Mouse (Mus musculus): ENCODE measurements at regions not wholly inside any gene's neighbourhood (a gene's known extent, or its start where the extent isn't known, plus 50 kb on each side); places are given as distances from the start of the nearest gene placed in this dataset.

- no peak overlapping the region for H3K4me2 ChIP-seq (replicated peaks)
- no peak overlapping the region for H3K9ac ChIP-seq (replicated peaks)
- peaks cover 6% of the 10 kb centered on the region; the same call in 1 of the 2 replicates for H3K4me1 ChIP-seq
- H3K27me3 ChIP-seq, result no peaks in the 10 kb centered on the region
- H3K36me3 ChIP-seq, result no peaks in the 10 kb centered on the region
- 90% methylated on average over 12 of the region's 12 CpGs for WGBS
- no peak for ATAC-seq (replicated peaks)
- H3K4me3 ChIP-seq, result no peak overlapping the region
- no peak overlapping the region for H3K27ac ChIP-seq (replicated peaks)
- no peaks in the 10 kb centered on the region for H3K9me3 ChIP-seq
Measured at GRCm38 (mm10) chr15:11534404-11535251, 135.2 kb upstream of the Tars start.

GRCm38 (mm10) chr15:11533616-11534015 is 134.2 kb upstream of the Tars start:
- H3K4me2 ChIP-seq (replicated peaks), result no peak overlapping the region
- H3K4me3 ChIP-seq, result no peak overlapping the region
- H3K36me3 ChIP-seq, result no peaks in the 10 kb centered on the region
- no peak overlapping the region for H3K27ac ChIP-seq (replicated peaks)
- ATAC-seq (replicated peaks), result no peak
- WGBS, result 78% methylated on average over 1 of the region's 1 CpGs
- no peak overlapping the region for H3K9ac ChIP-seq (replicated peaks)
- H3K27me3 ChIP-seq, result no peaks in the 10 kb centered on the region
- H3K4me1 ChIP-seq, result peaks cover 8% of the 10 kb centered on the region; the same call in 1 of the 2 replicates
- no peaks in the 10 kb centered on the region for H3K9me3 ChIP-seq

GRCm38 (mm10) chr15:11533002-11533610 is 133.6 kb upstream of the Tars start:
- Histone ChIP-seq H3K4me3 (no peak overlapping the region), H3K9ac (replicated peaks) (no peak overlapping the region), H3K4me2 (replicated peaks) (no peak overlapping the region), H3K36me3 (no peaks in the 10 kb centered on the region), H3K27ac (replicated peaks) (no peak overlapping the region), H3K27me3 (no peaks in the 10 kb centered on the region), H3K4me1 (peaks cover 8% of the 10 kb centered on the region; the same call in 1 of the 2 replicates), H3K9me3 (no peaks in the 10 kb centered on the region)
- 87% methylated on average over 10 of the region's 10 CpGs for WGBS
- ATAC-seq (replicated peaks), result no peak

GRCm38 (mm10) chr15:11532536-11532935 is 133.1 kb upstream of the Tars start:
- H3K36me3 ChIP-seq, result no peaks in the 10 kb centered on the region
- ATAC-seq (replicated peaks), result no peak

GRCm38 (mm10) chr15:11529819-11530810 is 130.7 kb upstream of the Tars start:
- peak; percentile 53 for ATAC-seq (replicated peaks)
- no peaks in the 10 kb centered on the region for H3K9me3 ChIP-seq
- no peak overlapping the region for H3K4me2 ChIP-seq (replicated peaks)
- no peak overlapping the region for H3K27ac ChIP-seq (replicated peaks)
- no peak overlapping the region for H3K4me3 ChIP-seq
- H3K27me3 ChIP-seq, result no peaks in the 10 kb centered on the region
- no peak overlapping the region for H3K9ac ChIP-seq (replicated peaks)
- peaks cover 8% of the 10 kb centered on the region; the same call in 1 of the 2 replicates for H3K4me1 ChIP-seq
- WGBS, result 9% methylated on average over 8 of the region's 8 CpGs
- H3K36me3 ChIP-seq, result no peaks in the 10 kb centered on the region

More at GRCm38 (mm10) chr15:11532536-11532935, 133.1 kb upstream of the Tars start:
- no peak overlapping the region for H3K4me2 ChIP-seq (replicated peaks)
- no peak overlapping the region for H3K9ac ChIP-seq (replicated peaks)
- H3K4me1 ChIP-seq, result peaks cover 8% of the 10 kb centered on the region; the same call in 1 of the 2 replicates
- H3K27me3 ChIP-seq, result no peaks in the 10 kb centered on the region
- no peaks in the 10 kb centered on the region for H3K9me3 ChIP-seq
- no peak overlapping the region for H3K27ac ChIP-seq (replicated peaks)
- no peak overlapping the region for H3K4me3 ChIP-seq
- WGBS, result 86% methylated on average over 9 of the region's 9 CpGs

- H3K36me3 ChIP-seq, result no peaks in the 10 kb centered on the region
- no peaks in the 10 kb centered on the region for H3K9me3 ChIP-seq
- no peak overlapping the region for H3K4me2 ChIP-seq (replicated peaks)
- WGBS, result 90% methylated on average over 5 of the region's 5 CpGs
- H3K27me3 ChIP-seq, result no peaks in the 10 kb centered on the region
- peaks cover under 1% of the 10 kb centered on the region; the same call in 1 of the 2 replicates for H3K4me1 ChIP-seq
- H3K4me3 ChIP-seq, result no peak overlapping the region
- H3K9ac ChIP-seq (replicated peaks), result no peak overlapping the region
- H3K27ac ChIP-seq (replicated peaks), result no peak overlapping the region
- ATAC-seq (replicated peaks), result no peak
Measured at GRCm38 (mm10) chr15:11524337-11525106, 125.1 kb upstream of the Tars start.

- no peak for ATAC-seq (replicated peaks)
- H3K27me3 ChIP-seq, result no peaks in the 10 kb centered on the region
- H3K36me3 ChIP-seq, result no peaks in the 10 kb centered on the region
- H3K27ac ChIP-seq (replicated peaks), result no peak overlapping the region
- H3K4me3 ChIP-seq, result no peak overlapping the region
- no peak overlapping the region for H3K4me2 ChIP-seq (replicated peaks)
- H3K4me1 ChIP-seq, result no peaks in the 10 kb centered on the region
- no peak overlapping the region for H3K9ac ChIP-seq (replicated peaks)
- H3K9me3 ChIP-seq, result no peaks in the 10 kb centered on the region
Measured at GRCm38 (mm10) chr15:11518565-11518964, 119.1 kb upstream of the Tars start.

- H3K36me3 ChIP-seq, result no peaks in the 10 kb centered on the region
Measured at GRCm38 (mm10) chr15:11517892-11518291, 118.4 kb upstream of the Tars start.

GRCm38 (mm10) chr15:11505076-11505639 is 105.7 kb upstream of the Tars start:
- Histone ChIP-seq H3K36me3 (no peaks in the 10 kb centered on the region), H3K27ac (replicated peaks) (no peak overlapping the region), H3K4me1 (no peaks in the 10 kb centered on the region), H3K9me3 (no peaks in the 10 kb centered on the region), H3K4me2 (replicated peaks) (no peak overlapping the region), H3K27me3 (no peaks in the 10 kb centered on the region), H3K4me3 (no peak overlapping the region), H3K9ac (replicated peaks) (no peak overlapping the region)
- ATAC-seq (replicated peaks), result no peak
- 84% methylated on average over 4 of the region's 4 CpGs for WGBS

More at GRCm38 (mm10) chr15:11517892-11518291, 118.4 kb upstream of the Tars start:
- Histone ChIP-seq H3K4me1 (no peaks in the 10 kb centered on the region), H3K9me3 (no peaks in the 10 kb centered on the region), H3K9ac (replicated peaks) (no peak overlapping the region), H3K4me2 (replicated peaks) (no peak overlapping the region), H3K4me3 (no peak overlapping the region), H3K27me3 (no peaks in the 10 kb centered on the region), H3K27ac (replicated peaks) (no peak overlapping the region)
- ATAC-seq (replicated peaks), result no peak
- 67% methylated on average over 3 of the region's 3 CpGs for WGBS

GRCm38 (mm10) chr15:11496436-11496835 is 97.0 kb upstream of the Tars start:
- no peak overlapping the region for H3K27ac ChIP-seq (replicated peaks)
- H3K4me1 ChIP-seq, result no peaks in the 10 kb centered on the region
- ATAC-seq (replicated peaks), result no peak
- H3K9me3 ChIP-seq, result no peaks in the 10 kb centered on the region
- H3K36me3 ChIP-seq, result no peaks in the 10 kb centered on the region
- H3K4me3 ChIP-seq, result no peak overlapping the region
- H3K9ac ChIP-seq (replicated peaks), result no peak overlapping the region
- H3K4me2 ChIP-seq (replicated peaks), result no peak overlapping the region
- WGBS, result 95% methylated on average over 2 of the region's 2 CpGs
- no peaks in the 10 kb centered on the region for H3K27me3 ChIP-seq

GRCm38 (mm10) chr15:11489116-11489515 is 89.7 kb upstream of the Tars start:
- H3K4me3 ChIP-seq, result no peak overlapping the region
- no peak overlapping the region for H3K27ac ChIP-seq (replicated peaks)
- H3K4me2 ChIP-seq (replicated peaks), result no peak overlapping the region
- ATAC-seq (replicated peaks), result no peak
- WGBS, result 95% methylated on average over 3 of the region's 3 CpGs
- no peaks in the 10 kb centered on the region for H3K36me3 ChIP-seq
- no peaks in the 10 kb centered on the region for H3K27me3 ChIP-seq
- no peaks in the 10 kb centered on the region for H3K4me1 ChIP-seq
- H3K9me3 ChIP-seq, result no peaks in the 10 kb centered on the region
- H3K9ac ChIP-seq (replicated peaks), result no peak overlapping the region

Data from forebrain, embryonic 15.5 days (tissue).